Mouse (Mus musculus) embryonic facial prominence, embryonic 14.5 days (tissue): ENCODE results near the gene Tnks1bp1. TPM values are rescaled to one million over a fixed set of nuclear protein-coding genes. Genes with fewer than 3 reads are reported as not detected.
A peak's percentile ranks its signal among the peaks of the same experiment; 100 is the strongest.

ENCODE experiments used
- ATAC-seq: fragments of 200-750 bp; cut with Nextera tagmentation; 2 replicates; pipeline ENCODE4 v1.8.0; 2017; ENCODE audit warnings: low read depth, moderate number of reproducible peaks, moderate TSS enrichment
- DNase-seq: peaks from one replicate; pipeline ENCODE4 v3.0.0-alpha.2; 2015; ENCODE audit warnings: low spot score
- H3K27ac ChIP-seq: fragments of 300-500 bp; sonication (generic); replicated peaks from 2 replicates; pipeline ENCODE4 v1.5.1; 2014; ENCODE audit warnings: low read depth, mild to moderate bottlenecking, low read length, moderate library complexity
- H3K27me3 ChIP-seq: fragments of 300-500 bp; sonication (generic); replicated peaks from 2 replicates; pipeline ENCODE4 v1.6.1; 2014; ENCODE audit warnings: low read length; ENCODE audit not compliant: control insufficient read depth, insufficient read depth
- H3K36me3 ChIP-seq: fragments of 300-500 bp; sonication (generic); 2 replicates; pipeline ENCODE4 v1.6.1; 2014; ENCODE audit warnings: low read length, mixed read lengths; ENCODE audit not compliant: control insufficient read depth, insufficient read depth
- H3K4me1 ChIP-seq: fragments of 300-500 bp; sonication (generic); 2 replicates; pipeline ENCODE4 v1.6.1; 2014; ENCODE audit warnings: antibody characterized with exemption, low read length; ENCODE audit not compliant: control insufficient read depth, insufficient read depth
- H3K4me2 ChIP-seq: fragments of 300-500 bp; sonication (generic); 2 replicates; pipeline ENCODE4 v1.6.1; 2014; ENCODE audit warnings: low read depth, mild to moderate bottlenecking, low read length, moderate library complexity, mixed read lengths
- H3K4me3 ChIP-seq: fragments of 300-500 bp; sonication (generic); 2 replicates; pipeline ENCODE4 v1.5.1; 2014; ENCODE audit warnings: low read depth, mild to moderate bottlenecking, low read length
- H3K9ac ChIP-seq: fragments of 300-500 bp; sonication (generic); 2 replicates; pipeline ENCODE4 v1.6.1; 2014; ENCODE audit warnings: low read depth, mild to moderate bottlenecking, low read length, moderate library complexity, mixed read lengths
- H3K9me3 ChIP-seq: fragments of 300-500 bp; sonication (generic); 2 replicates; pipeline ENCODE4 v1.6.1; 2016; ENCODE audit warnings: low read length; ENCODE audit not compliant: control insufficient read depth
- WGBS: fragments of 180-500 bp; shearing (Covaris S2); extraction: QIAGEN DNeasy Blood & Tissue Kit; methylation state at CpG from one replicate; pipeline ENCODE4 v1.1.7; 2014; 5-methylcytosine and 5-hydroxymethylcytosine counted together
- polyA plus RNA-seq: library from polyadenylated mRNA; unstranded; fragments of >200 nt; fragmentation: Nextera tagmentation; extraction: Ambion mirVana; gene quantifications from 2 replicates; pipeline ENCODE4 v1.2.1, GENCODE M21; 2014

The Tnks1bp1 gene
- polyA plus RNA-seq = 14.7 and 16.6 TPM in 2 replicates

GRCm38 (mm10) chr2:85047596-85048167 lies at the start of gene Tnks1bp1:
TSS of gene Tnks1bp1 (plus strand) at chr2:85048022.
- Histone ChIP-seq H3K27me3 (no peaks in the 10 kb centered on the region), H3K9me3 (no peaks in the 10 kb centered on the region), H3K4me1 (peaks cover 17% of the 10 kb centered on the region), H3K4me2 (peak within 1 kb of the TSS; percentile 76), H3K27ac (peak within 1 kb of the TSS; percentile 97), H3K36me3 (peaks cover 55% of the 10 kb centered on the region), H3K4me3 (peak within 1 kb of the TSS; percentile 69), H3K9ac (peak within 1 kb of the TSS; percentile 80)
- ATAC-seq (peak; percentile 87), DNase-seq (peak; percentile 97)
- under 1% methylated on average over 38 of the region's 42 CpGs for WGBS

GRCm38 (mm10) chr2:84999486-85000181 lies 48.2 kb upstream of the Tnks1bp1 start:
- Histone ChIP-seq H3K9ac (no peak overlapping the region), H3K27ac (no peak overlapping the region), H3K4me3 (no peak overlapping the region), H3K4me1 (no peaks in the 10 kb centered on the region), H3K9me3 (no peaks in the 10 kb centered on the region), H3K4me2 (no peak overlapping the region), H3K27me3 (no peaks in the 10 kb centered on the region), H3K36me3 (no peaks in the 10 kb centered on the region)
- DNase-seq = peak; percentile 36
- 74% methylated on average over 3 of the region's 3 CpGs for WGBS
- no peak for ATAC-seq

DNA sequence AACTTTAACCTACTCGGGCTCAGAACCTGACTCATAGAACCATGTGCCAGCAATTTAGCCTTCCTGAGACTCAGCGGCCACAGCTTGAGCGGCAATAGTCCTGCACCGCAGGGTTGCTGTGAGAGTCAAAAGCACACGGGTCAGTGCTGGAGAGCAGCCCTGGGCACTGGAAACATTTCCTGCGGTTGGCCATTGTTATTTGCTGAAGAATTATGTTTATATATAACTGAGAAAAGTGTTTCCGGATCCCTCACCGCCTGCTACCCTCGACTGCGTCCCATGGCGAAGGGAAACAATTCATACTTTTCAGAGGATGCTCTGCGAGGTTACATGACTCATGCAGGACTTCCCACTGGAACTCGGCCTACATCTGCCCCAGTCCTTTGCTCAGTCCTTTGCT lies 46.3 kb upstream of the Tnks1bp1 start:
- WGBS = 70% methylated on average over 13 of the region's 13 CpGs

DNA sequence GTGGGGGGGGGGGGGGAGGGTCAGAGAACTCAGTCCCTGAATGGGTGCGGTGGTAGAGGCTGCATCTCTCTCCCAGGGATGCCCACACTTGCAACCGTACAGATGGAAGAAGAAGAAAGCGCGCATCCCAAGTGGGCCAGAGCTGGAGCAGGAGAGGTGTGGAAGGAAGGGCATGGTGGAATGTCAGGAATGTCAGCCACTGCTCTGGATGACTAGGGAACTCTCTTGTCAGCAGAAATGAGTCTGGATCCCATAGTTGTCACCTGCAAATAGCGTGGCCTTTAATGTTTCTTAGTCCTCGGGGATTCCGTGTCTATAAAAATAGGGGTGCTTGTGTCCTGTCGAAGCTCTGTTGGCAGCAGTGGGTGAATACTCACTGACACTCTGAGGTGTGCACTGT lies 45.2 kb upstream of the Tnks1bp1 start:
- H3K9me3 ChIP-seq = no peaks in the 10 kb centered on the region
- H3K27me3 ChIP-seq = no peaks in the 10 kb centered on the region
- H3K4me3 ChIP-seq = no peak overlapping the region
- H3K36me3 ChIP-seq = no peaks in the 10 kb centered on the region
- 71% methylated on average over 8 of the region's 8 CpGs for WGBS
- DNase-seq (no peak), ATAC-seq (no peak)
- H3K4me2 ChIP-seq = no peak overlapping the region
- H3K9ac ChIP-seq = no peak overlapping the region
- no peak overlapping the region for H3K27ac ChIP-seq
- H3K4me1 ChIP-seq = no peaks in the 10 kb centered on the region

More for the DNA sequence above, 46.3 kb upstream of the Tnks1bp1 start:
- Histone ChIP-seq H3K27me3 (no peaks in the 10 kb centered on the region), H3K9ac (no peak overlapping the region), H3K36me3 (no peaks in the 10 kb centered on the region), H3K4me1 (no peaks in the 10 kb centered on the region), H3K9me3 (no peaks in the 10 kb centered on the region), H3K4me3 (no peak overlapping the region), H3K27ac (no peak overlapping the region), H3K4me2 (no peak overlapping the region)
- ATAC-seq = no peak
- DNase-seq = peak; percentile 9

GRCm38 (mm10) chr2:85004341-85004740 lies 43.5 kb upstream of the Tnks1bp1 start:
- no peaks in the 10 kb centered on the region for H3K9me3 ChIP-seq
- no peaks in the 10 kb centered on the region for H3K4me1 ChIP-seq
- no peaks in the 10 kb centered on the region for H3K27me3 ChIP-seq
- H3K36me3 ChIP-seq = no peaks in the 10 kb centered on the region
- no peak overlapping the region for H3K27ac ChIP-seq
- no peak overlapping the region for H3K9ac ChIP-seq
- ATAC-seq = no peak
- H3K4me3 ChIP-seq = no peak overlapping the region
- H3K4me2 ChIP-seq = no peak overlapping the region
- DNase-seq = no peak
- WGBS = 80% methylated on average over 4 of the region's 4 CpGs

- no peak overlapping the region for H3K9ac ChIP-seq
- H3K27ac ChIP-seq = no peak overlapping the region
- DNase-seq (no peak), ATAC-seq (no peak)
- H3K4me3 ChIP-seq = no peak overlapping the region
- no peak overlapping the region for H3K4me2 ChIP-seq
- H3K4me1 ChIP-seq = no peaks in the 10 kb centered on the region
- WGBS = 79% methylated on average over 7 of the region's 7 CpGs
- H3K9me3 ChIP-seq = no peaks in the 10 kb centered on the region
- H3K27me3 ChIP-seq = no peaks in the 10 kb centered on the region
- H3K36me3 ChIP-seq = no peaks in the 10 kb centered on the region
Observed at GRCm38 (mm10) chr2:85006600-85006999, 41.2 kb upstream of the Tnks1bp1 start.

GRCm38 (mm10) chr2:85007729-85008128 lies 40.1 kb upstream of the Tnks1bp1 start:
- no peak overlapping the region for H3K4me3 ChIP-seq
- no peak overlapping the region for H3K9ac ChIP-seq
- ATAC-seq (no peak), DNase-seq (no peak)
- no peak overlapping the region for H3K27ac ChIP-seq
- H3K27me3 ChIP-seq = no peaks in the 10 kb centered on the region
- no peaks in the 10 kb centered on the region for H3K9me3 ChIP-seq
- no peaks in the 10 kb centered on the region for H3K36me3 ChIP-seq
- 26% methylated on average over 4 of the region's 4 CpGs for WGBS
- 0 out of 2 replicates have a peak, but pooled peaks cover 3% of the 10 kb centered on the region for H3K4me1 ChIP-seq
- no peak overlapping the region for H3K4me2 ChIP-seq

DNA sequence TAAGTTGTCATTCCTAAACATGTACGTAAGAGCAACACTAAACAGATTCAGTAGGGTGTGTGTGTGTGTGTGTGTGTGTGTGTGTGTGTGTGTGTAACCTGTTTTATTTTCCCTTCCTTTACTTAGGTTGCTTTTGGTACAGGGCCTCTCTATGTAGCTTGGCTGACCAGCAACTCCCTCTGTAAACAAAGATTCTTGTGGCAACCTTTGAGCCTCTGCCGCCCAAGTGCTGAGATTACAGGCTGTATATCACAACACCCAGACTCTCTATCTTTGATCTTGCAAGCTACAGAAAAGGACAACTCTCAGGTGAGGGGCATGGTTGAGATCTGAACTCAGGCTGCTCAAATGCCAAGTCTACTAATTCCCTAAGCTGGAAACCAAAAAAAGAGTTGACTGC lies 38.6 kb upstream of the Tnks1bp1 start:
- Histone ChIP-seq H3K9me3 (no peaks in the 10 kb centered on the region), H3K27me3 (no peaks in the 10 kb centered on the region), H3K27ac (no peak overlapping the region), H3K9ac (no peak overlapping the region), H3K4me3 (no peak overlapping the region), H3K4me2 (no peak overlapping the region), H3K4me1 (0 out of 2 replicates have a peak, but pooled peaks cover 3% of the 10 kb centered on the region), H3K36me3 (no peaks in the 10 kb centered on the region)
- no peak for ATAC-seq
- WGBS = 58% methylated on average over 2 of the region's 2 CpGs
- no peak for DNase-seq
